Mouse (Mus musculus): Measurements from ENCODE around the gene Repin1. TPM values are rescaled to one million over a fixed set of nuclear protein-coding genes. Genes with fewer than 3 reads are reported as not detected.
"Not testable (repeated sequence)": the region's sequence is repeated elsewhere in the genome, so short reads cannot be mapped to it uniquely, and the experiment has no call there.

The Repin1 gene
- polyA plus RNA-seq, 1 experiment from 2014 or later, result 32.1 TPM

GRCm38 (mm10) chr6:48601271-48602079, 7.8 kb downstream of the Repin1 start, which contains the start of gene Zfp775:
TSS of gene Zfp775 (plus strand) at chr6:48602063.
- H3K9me3 ChIP-seq (replicated peaks), result peaks cover 20% of the 10 kb centered on the region
- peak; percentile 99 for ATAC-seq (ENCODE audit: insufficient number of reproducible peaks, low FRiP score)
- H3K4me1 ChIP-seq (replicated peaks), result peaks cover 13% of the 10 kb centered on the region
- no peaks in the 10 kb centered on the region for H3K27me3 ChIP-seq (replicated peaks)
- peak within 1 kb of the TSS; percentile 85 for H3K4me2 ChIP-seq
- H3K4me3 ChIP-seq, result peak within 1 kb of the TSS; percentile 71
- H3K9ac ChIP-seq, result peak within 1 kb of the TSS; percentile 86
- peaks cover 41% of the 10 kb centered on the region for H3K36me3 ChIP-seq
- WGBS, result 4% methylated on average over 42 of the region's 42 CpGs
- peak within 1 kb of the TSS; percentile 74 for H3K27ac ChIP-seq (ENCODE audit: poor library complexity, severe bottlenecking)

- Histone ChIP-seq H3K9ac (peak overlapping the region; percentile 86), H3K4me1 (replicated peaks) (peaks cover 13% of the 10 kb centered on the region), H3K4me2 (peak overlapping the region; percentile 85), H3K36me3 (peaks cover 34% of the 10 kb centered on the region), H3K4me3 (peak overlapping the region; percentile 71), H3K27me3 (replicated peaks) (no peaks in the 10 kb centered on the region), H3K27ac (ENCODE audit: poor library complexity, severe bottlenecking) (peak overlapping the region; percentile 74), H3K9me3 (replicated peaks) (peaks cover 12% of the 10 kb centered on the region)
- peak; percentile 74 for ATAC-seq (ENCODE audit: insufficient number of reproducible peaks, low FRiP score)
- WGBS, result under 1% methylated on average over 28 of the region's 28 CpGs
Measured at GRCm38 (mm10) chr6:48602080-48602741, 8.5 kb downstream of the Repin1 start.

GRCm38 (mm10) chr6:48608124-48608523, 14.4 kb downstream of the Repin1 start:
- H3K4me3 ChIP-seq, result no peak overlapping the region
- no peaks in the 10 kb centered on the region for H3K9me3 ChIP-seq (replicated peaks)
- H3K4me2 ChIP-seq, result no peak overlapping the region
- no peaks in the 10 kb centered on the region for H3K27me3 ChIP-seq (replicated peaks)
- ATAC-seq (ENCODE audit: insufficient number of reproducible peaks, low FRiP score), result no peak
- no peak overlapping the region for H3K27ac ChIP-seq (ENCODE audit: poor library complexity, severe bottlenecking)
- 73% methylated on average over 2 of the region's 2 CpGs for WGBS
- peaks cover 9% of the 10 kb centered on the region for H3K4me1 ChIP-seq (replicated peaks)
- H3K9ac ChIP-seq, result no peak overlapping the region
- H3K36me3 ChIP-seq, result peaks cover 3% of the 10 kb centered on the region; the same call in 1 of the 2 replicates

GRCm38 (mm10) chr6:48609512-48609911, 15.8 kb downstream of the Repin1 start:
- ATAC-seq (ENCODE audit: insufficient number of reproducible peaks, low FRiP score), result no peak

GRCm38 (mm10) chr6:48610657-48611056, 17.0 kb downstream of the Repin1 start:
- ATAC-seq (ENCODE audit: insufficient number of reproducible peaks, low FRiP score), result no peak
- peaks cover 17% of the 10 kb centered on the region for H3K36me3 ChIP-seq
- H3K4me2 ChIP-seq, result no peak overlapping the region
- peaks cover 12% of the 10 kb centered on the region for H3K4me1 ChIP-seq (replicated peaks)
- no peak overlapping the region for H3K4me3 ChIP-seq
- no peaks in the 10 kb centered on the region for H3K9me3 ChIP-seq (replicated peaks)
- no peak overlapping the region for H3K9ac ChIP-seq
- 74% methylated on average over 3 of the region's 3 CpGs for WGBS
- H3K27me3 ChIP-seq (replicated peaks), result no peaks in the 10 kb centered on the region
- H3K27ac ChIP-seq (ENCODE audit: poor library complexity, severe bottlenecking), result no peak overlapping the region

More at GRCm38 (mm10) chr6:48609512-48609911, 15.8 kb downstream of the Repin1 start:
- H3K4me1 ChIP-seq (replicated peaks), result peaks cover 12% of the 10 kb centered on the region
- H3K36me3 ChIP-seq, result peaks cover 12% of the 10 kb centered on the region
- 38% methylated on average over 7 of the region's 7 CpGs for WGBS
- H3K9me3 ChIP-seq (replicated peaks), result no peaks in the 10 kb centered on the region
- H3K9ac ChIP-seq, result peak overlapping the region; percentile 50
- H3K4me3 ChIP-seq, result no peak overlapping the region
- no peak overlapping the region for H3K4me2 ChIP-seq
- no peaks in the 10 kb centered on the region for H3K27me3 ChIP-seq (replicated peaks)
- H3K27ac ChIP-seq (ENCODE audit: poor library complexity, severe bottlenecking), result no peak overlapping the region

GRCm38 (mm10) chr6:48613464-48613863, 19.8 kb downstream of the Repin1 start:
- 75% methylated on average over 4 of the region's 4 CpGs for WGBS
- Histone ChIP-seq H3K4me3 (no peak overlapping the region), H3K36me3 (peaks cover 20% of the 10 kb centered on the region), H3K9me3 (replicated peaks) (no peaks in the 10 kb centered on the region), H3K9ac (no peak overlapping the region), H3K27me3 (replicated peaks) (no peaks in the 10 kb centered on the region), H3K27ac (ENCODE audit: poor library complexity, severe bottlenecking) (no peak overlapping the region), H3K4me2 (no peak overlapping the region), H3K4me1 (replicated peaks) (peaks cover 12% of the 10 kb centered on the region)
- no peak for ATAC-seq (ENCODE audit: insufficient number of reproducible peaks, low FRiP score)

- Histone ChIP-seq H3K4me2 (no peak overlapping the region), H3K4me3 (no peak overlapping the region), H3K27ac (ENCODE audit: poor library complexity, severe bottlenecking) (no peak overlapping the region), H3K4me1 (replicated peaks) (0 out of 2 replicates have a peak, but pooled peaks cover 3% of the 10 kb centered on the region), H3K9me3 (replicated peaks) (no peaks in the 10 kb centered on the region), H3K36me3 (peaks cover 30% of the 10 kb centered on the region), H3K27me3 (replicated peaks) (no peaks in the 10 kb centered on the region), H3K9ac (no peak overlapping the region)
- no peak for ATAC-seq (ENCODE audit: insufficient number of reproducible peaks, low FRiP score)
- WGBS, result 88% methylated on average over 5 of the region's 5 CpGs
Measured at GRCm38 (mm10) chr6:48614756-48615155, 21.1 kb downstream of the Repin1 start.

- no peak for ATAC-seq (ENCODE audit: insufficient number of reproducible peaks, low FRiP score)
- peaks cover 35% of the 10 kb centered on the region for H3K36me3 ChIP-seq
- H3K9ac ChIP-seq, result no peak overlapping the region
- 89% methylated on average over 30 of the region's 30 CpGs for WGBS
- H3K9me3 ChIP-seq (replicated peaks), result no peaks in the 10 kb centered on the region
- no peak overlapping the region for H3K4me3 ChIP-seq
- H3K27me3 ChIP-seq (replicated peaks), result no peaks in the 10 kb centered on the region
- no peaks in the 10 kb centered on the region for H3K4me1 ChIP-seq (replicated peaks)
- H3K4me2 ChIP-seq, result no peak overlapping the region
- H3K27ac ChIP-seq (ENCODE audit: poor library complexity, severe bottlenecking), result no peak overlapping the region
Measured at GRCm38 (mm10) chr6:48620031-48620430, 26.3 kb downstream of the Repin1 start.

GRCm38 (mm10) chr6:48622186-48622843, 28.6 kb downstream of the Repin1 start:
- H3K36me3 ChIP-seq, result peaks cover 30% of the 10 kb centered on the region
- H3K4me3 ChIP-seq; H3K9ac ChIP-seq; H3K4me1 ChIP-seq (replicated peaks); H3K27ac ChIP-seq (ENCODE audit: poor library complexity, severe bottlenecking); H3K27me3 ChIP-seq (replicated peaks); ATAC-seq (ENCODE audit: insufficient number of reproducible peaks, low FRiP score); H3K9me3 ChIP-seq (replicated peaks); H3K4me2 ChIP-seq: not testable (repeated sequence)
- WGBS, result 77% methylated on average over 8 of the region's 8 CpGs

GRCm38 (mm10) chr6:48623460-48623859, 29.8 kb downstream of the Repin1 start:
- Histone ChIP-seq H3K9ac (no peak overlapping the region), H3K9me3 (replicated peaks) (no peaks in the 10 kb centered on the region), H3K4me3 (no peak overlapping the region), H3K36me3 (peaks cover 30% of the 10 kb centered on the region), H3K27me3 (replicated peaks) (peaks cover 18% of the 10 kb centered on the region), H3K4me1 (replicated peaks) (peaks cover 11% of the 10 kb centered on the region), H3K4me2 (no peak overlapping the region), H3K27ac (ENCODE audit: poor library complexity, severe bottlenecking) (no peak overlapping the region)
- no peak for ATAC-seq (ENCODE audit: insufficient number of reproducible peaks, low FRiP score)
- WGBS, result 46% methylated on average over 1 of the region's 1 CpGs

- peak within 1 kb of the TSS; percentile 91 for H3K4me2 ChIP-seq
- H3K9ac ChIP-seq, result peak within 1 kb of the TSS; percentile 72
- no peak within 1 kb of the TSS for H3K27ac ChIP-seq (ENCODE audit: poor library complexity, severe bottlenecking)
- ATAC-seq (ENCODE audit: insufficient number of reproducible peaks, low FRiP score), result no peak
- no peaks in the 10 kb centered on the region for H3K9me3 ChIP-seq (replicated peaks)
- WGBS, result 31% methylated on average over 8 of the region's 8 CpGs
- peaks cover 3% of the 10 kb centered on the region for H3K36me3 ChIP-seq
- H3K4me3 ChIP-seq, result peak within 1 kb of the TSS; percentile 57
- peaks cover 28% of the 10 kb centered on the region for H3K27me3 ChIP-seq (replicated peaks)
- peaks cover 23% of the 10 kb centered on the region for H3K4me1 ChIP-seq (replicated peaks)
Measured at GRCm38 (mm10) chr6:48626464-48626863, 32.8 kb downstream of the Repin1 start, which contains the start of gene AI854703. TSS of gene AI854703 (plus strand) at chr6:48626764.
